Mouse (Mus musculus) limb, embryonic 15.5 days (tissue): ENCODE measurements around the gene Pkp4. TPM values are rescaled to one million over a fixed set of nuclear protein-coding genes. Genes with fewer than 3 reads are reported as not detected.

Experiments used
- ATAC-seq: fragments of 200-750 bp; cut with Nextera tagmentation; 2 replicates; pipeline ENCODE4 v1.8.0; 2017; ENCODE audit warnings: low read depth, moderate TSS enrichment; ENCODE audit not compliant: insufficient number of reproducible peaks, low FRiP score, low TSS enrichment
- H3K27ac ChIP-seq: fragments of 300-500 bp; sonication (generic); 2 replicates; pipeline ENCODE4 v1.5.1; 2015; ENCODE audit warnings: moderate library complexity, mild to moderate bottlenecking, inconsistent platforms
- H3K27me3 ChIP-seq: fragments of 300-500 bp; sonication (generic); 2 replicates; pipeline ENCODE4 v1.6.1; 2015; ENCODE audit warnings: inconsistent platforms
- H3K36me3 ChIP-seq: fragments of 300-500 bp; sonication (generic); 2 replicates; pipeline ENCODE4 v1.6.1; 2015; ENCODE audit warnings: inconsistent platforms
- H3K4me1 ChIP-seq: fragments of 300-500 bp; sonication (generic); 2 replicates; pipeline ENCODE4 v1.6.1; 2015; ENCODE audit warnings: inconsistent platforms
- H3K4me2 ChIP-seq: fragments of 300-500 bp; sonication (generic); 2 replicates; pipeline ENCODE4 v1.6.1; 2015; ENCODE audit warnings: mild to moderate bottlenecking, inconsistent platforms
- H3K4me3 ChIP-seq: fragments of 300-500 bp; sonication (generic); 2 replicates; pipeline ENCODE4 v1.5.1; 2015; ENCODE audit warnings: mild to moderate bottlenecking, inconsistent platforms
- H3K9ac ChIP-seq: fragments of 300-500 bp; sonication (generic); 2 replicates; pipeline ENCODE4 v1.6.1; 2015; ENCODE audit warnings: inconsistent platforms
- H3K9me3 ChIP-seq: fragments of 300-500 bp; sonication (generic); 2 replicates; pipeline ENCODE4 v1.6.1; 2016; ENCODE audit warnings: inconsistent platforms
- WGBS: fragments of 180-500 bp; shearing (Covaris S2); methylation state at CpG from one replicate; pipeline ENCODE4 v1.1.7; 2015; 5-methylcytosine and 5-hydroxymethylcytosine counted together
- polyA plus RNA-seq: library from polyadenylated mRNA; unstranded; fragments of >200 nt; fragmentation: Nextera tagmentation; extraction: Ambion mirVana; gene quantifications from 2 replicates; pipeline ENCODE4 v1.2.1, GENCODE M21; 2015

Pkp4 gene
- polyA plus RNA-seq, 1 experiment from 2014 or later: 23.4 TPM

DNA sequence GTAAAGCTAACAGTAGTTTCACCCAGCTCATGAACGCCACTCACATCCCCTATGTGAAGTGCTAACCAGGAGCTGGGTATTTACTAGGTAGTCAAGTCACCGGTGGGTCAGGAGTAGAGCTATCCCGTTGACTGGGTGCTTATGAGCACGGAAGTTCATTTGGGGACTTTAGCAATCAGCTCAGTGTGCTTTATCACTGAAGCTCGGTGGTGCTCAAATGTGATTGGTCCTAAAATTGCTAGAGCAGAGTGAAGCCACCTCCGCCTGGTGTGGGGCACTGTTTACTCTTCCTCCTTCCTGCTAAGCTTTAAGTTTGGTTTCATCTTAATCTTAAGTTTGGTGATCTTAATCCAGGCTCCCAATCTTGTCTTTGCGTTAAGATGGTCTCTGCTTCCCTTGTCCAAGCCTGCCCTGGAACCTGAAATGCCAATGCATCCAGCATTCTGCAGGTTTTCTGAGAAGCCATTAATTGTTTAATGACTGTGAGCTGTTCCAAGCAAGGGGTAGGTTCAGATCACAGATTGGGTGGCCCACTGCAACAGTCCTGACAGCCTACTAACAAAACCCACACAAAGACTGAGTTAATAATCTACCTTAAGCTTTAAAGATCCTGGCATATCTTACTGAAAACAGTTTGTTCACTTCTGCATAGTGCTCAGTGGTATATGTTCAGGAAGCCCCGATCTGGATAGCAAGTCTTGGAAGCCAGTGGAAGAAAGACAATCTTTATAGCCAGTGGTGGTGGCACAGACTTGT, 67.0 kb downstream of the Pkp4 start:
- Histone ChIP-seq H3K27ac (no peak overlapping the region), H3K4me2 (no peak overlapping the region), H3K4me1 (no peaks in the 10 kb centered on the region), H3K9me3 (no peaks in the 10 kb centered on the region), H3K27me3 (no peaks in the 10 kb centered on the region), H3K36me3 (no peaks in the 10 kb centered on the region), H3K4me3 (no peak overlapping the region), H3K9ac (no peak overlapping the region)
- WGBS: 84% methylated on average over 8 of the region's 8 CpGs
- no peak for ATAC-seq

- H3K9me3 ChIP-seq: no peaks in the 10 kb centered on the region
- H3K27ac ChIP-seq: no peak overlapping the region
- no peaks in the 10 kb centered on the region for H3K27me3 ChIP-seq
- no peak for ATAC-seq
- 88% methylated on average over 11 of the region's 11 CpGs for WGBS
- H3K36me3 ChIP-seq: no peaks in the 10 kb centered on the region
- H3K4me3 ChIP-seq: no peak overlapping the region
- H3K4me2 ChIP-seq: no peak overlapping the region
- no peak overlapping the region for H3K9ac ChIP-seq
- H3K4me1 ChIP-seq: no peaks in the 10 kb centered on the region
These were observed 68.7 kb downstream of the Pkp4 start for GRCm38 (mm10) chr2:59229250-59229895.

DNA sequence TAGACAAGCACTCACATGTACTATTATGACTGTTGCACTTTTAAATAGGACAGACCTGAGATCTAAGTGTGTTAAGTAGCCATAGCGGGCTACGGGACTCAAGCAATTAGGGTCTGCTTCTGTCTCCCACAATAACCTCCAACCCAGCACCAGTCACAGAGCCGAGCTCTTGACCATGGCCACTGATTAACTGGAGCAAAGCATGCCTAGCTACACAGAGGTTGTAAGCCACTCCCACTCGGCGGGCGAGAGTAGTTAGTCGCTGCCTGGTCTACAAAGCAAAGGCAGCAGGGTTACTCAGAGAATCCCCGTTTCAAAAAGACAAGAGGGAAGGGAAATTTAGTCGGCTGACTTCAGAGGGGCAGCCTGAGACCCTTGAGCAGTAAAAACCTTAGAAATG, 70.0 kb downstream of the Pkp4 start:
- H3K4me1 ChIP-seq: no peaks in the 10 kb centered on the region
- no peaks in the 10 kb centered on the region for H3K36me3 ChIP-seq
- no peak overlapping the region for H3K27ac ChIP-seq
- 74% methylated on average over 9 of the region's 9 CpGs for WGBS
- H3K4me2 ChIP-seq: no peak overlapping the region
- H3K4me3 ChIP-seq: no peak overlapping the region
- no peak overlapping the region for H3K9ac ChIP-seq
- no peak for ATAC-seq
- H3K27me3 ChIP-seq: no peaks in the 10 kb centered on the region
- no peaks in the 10 kb centered on the region for H3K9me3 ChIP-seq

- Histone ChIP-seq H3K27me3 (no peaks in the 10 kb centered on the region), H3K4me3 (no peak overlapping the region), H3K9ac (no peak overlapping the region), H3K4me1 (no peaks in the 10 kb centered on the region), H3K27ac (no peak overlapping the region), H3K4me2 (no peak overlapping the region), H3K9me3 (no peaks in the 10 kb centered on the region), H3K36me3 (no peaks in the 10 kb centered on the region)
- 87% methylated on average over 5 of the region's 5 CpGs for WGBS
- ATAC-seq: no peak
These were observed 70.9 kb downstream of the Pkp4 start for GRCm38 (mm10) chr2:59231514-59231913.

DNA sequence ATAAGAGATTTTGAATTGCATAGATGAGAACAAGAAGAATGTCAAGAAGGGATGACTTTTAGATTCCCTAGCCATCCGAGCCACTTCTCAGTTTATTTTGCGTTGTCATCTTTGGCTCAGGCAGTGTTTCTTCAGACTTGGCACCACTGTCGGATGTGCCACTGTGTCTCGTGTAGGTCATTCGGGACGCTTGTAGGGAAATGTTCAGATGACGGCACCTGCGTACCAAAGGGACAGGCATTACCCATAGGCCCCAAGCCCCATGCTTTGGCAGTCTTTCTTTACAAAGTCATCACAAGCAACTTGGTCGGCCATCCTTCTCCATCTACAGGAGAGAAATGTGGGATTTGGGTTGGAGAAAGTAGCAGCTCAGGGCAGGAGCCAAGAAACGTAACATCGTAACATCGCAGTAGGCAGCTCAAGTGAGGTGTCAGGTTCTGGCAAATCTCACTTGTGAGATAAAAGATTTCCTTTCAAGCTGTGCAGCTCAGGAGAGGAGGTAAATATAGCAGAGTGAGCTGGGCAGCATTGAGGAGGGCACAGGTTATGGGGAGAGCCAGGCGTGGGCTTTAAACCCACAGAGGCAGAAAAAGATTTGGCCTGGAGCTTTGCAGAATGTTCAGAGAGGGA, 72.8 kb downstream of the Pkp4 start:
- Histone ChIP-seq H3K9me3 (no peaks in the 10 kb centered on the region), H3K27ac (no peak overlapping the region), H3K4me3 (no peak overlapping the region), H3K9ac (no peak overlapping the region), H3K4me1 (no peaks in the 10 kb centered on the region), H3K36me3 (no peaks in the 10 kb centered on the region), H3K27me3 (no peaks in the 10 kb centered on the region), H3K4me2 (no peak overlapping the region)
- no peak for ATAC-seq
- WGBS: 85% methylated on average over 13 of the region's 13 CpGs

GRCm38 (mm10) chr2:59233936-59234335, 73.3 kb downstream of the Pkp4 start:
- no peak overlapping the region for H3K9ac ChIP-seq
- H3K27ac ChIP-seq: no peak overlapping the region
- H3K4me2 ChIP-seq: no peak overlapping the region
- H3K4me1 ChIP-seq: no peaks in the 10 kb centered on the region
- no peak for ATAC-seq
- 80% methylated on average over 5 of the region's 5 CpGs for WGBS
- H3K9me3 ChIP-seq: no peaks in the 10 kb centered on the region
- no peaks in the 10 kb centered on the region for H3K36me3 ChIP-seq
- H3K27me3 ChIP-seq: no peaks in the 10 kb centered on the region
- H3K4me3 ChIP-seq: no peak overlapping the region

GRCm38 (mm10) chr2:59234537-59234936, 73.9 kb downstream of the Pkp4 start:
- no peak for ATAC-seq
- Histone ChIP-seq H3K27ac (no peak overlapping the region), H3K9me3 (no peaks in the 10 kb centered on the region), H3K27me3 (no peaks in the 10 kb centered on the region), H3K36me3 (no peaks in the 10 kb centered on the region), H3K4me3 (no peak overlapping the region), H3K9ac (no peak overlapping the region), H3K4me1 (no peaks in the 10 kb centered on the region), H3K4me2 (no peak overlapping the region)
- WGBS: 91% methylated on average over 5 of the region's 5 CpGs

DNA sequence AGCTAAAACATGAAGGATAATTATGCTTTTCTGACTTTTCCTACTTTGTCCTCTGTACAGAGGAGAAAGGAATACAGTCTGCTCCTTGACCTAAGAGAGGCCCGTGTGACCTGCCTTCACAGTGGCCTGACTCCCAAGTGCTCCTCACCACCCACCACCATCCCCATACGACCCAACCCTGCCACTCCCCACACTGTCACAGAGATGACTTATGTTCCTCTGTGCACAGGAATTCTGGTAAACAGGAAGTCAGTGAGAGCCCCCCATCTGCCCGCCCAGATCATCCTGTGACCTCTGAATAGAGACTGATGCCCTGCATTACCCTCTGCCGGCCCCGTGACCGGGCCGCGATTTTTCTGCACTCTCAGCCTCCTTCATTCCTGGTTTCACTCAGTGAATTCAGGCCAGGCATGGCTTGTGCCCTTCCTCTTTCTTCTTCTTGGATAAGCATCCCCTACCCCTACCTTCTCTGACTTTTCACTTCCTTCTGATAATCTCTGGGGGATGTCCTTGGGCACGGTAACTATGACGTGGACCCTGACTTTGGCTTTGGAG, 79.3 kb downstream of the Pkp4 start:
- 76% methylated on average over 10 of the region's 10 CpGs for WGBS
- Histone ChIP-seq H3K4me2 (no peak overlapping the region), H3K27me3 (no peaks in the 10 kb centered on the region), H3K36me3 (0 out of 2 replicates have a peak, but pooled peaks cover 3% of the 10 kb centered on the region), H3K4me1 (no peaks in the 10 kb centered on the region), H3K9me3 (no peaks in the 10 kb centered on the region), H3K4me3 (no peak overlapping the region), H3K27ac (no peak overlapping the region), H3K9ac (no peak overlapping the region)
- ATAC-seq: no peak

DNA sequence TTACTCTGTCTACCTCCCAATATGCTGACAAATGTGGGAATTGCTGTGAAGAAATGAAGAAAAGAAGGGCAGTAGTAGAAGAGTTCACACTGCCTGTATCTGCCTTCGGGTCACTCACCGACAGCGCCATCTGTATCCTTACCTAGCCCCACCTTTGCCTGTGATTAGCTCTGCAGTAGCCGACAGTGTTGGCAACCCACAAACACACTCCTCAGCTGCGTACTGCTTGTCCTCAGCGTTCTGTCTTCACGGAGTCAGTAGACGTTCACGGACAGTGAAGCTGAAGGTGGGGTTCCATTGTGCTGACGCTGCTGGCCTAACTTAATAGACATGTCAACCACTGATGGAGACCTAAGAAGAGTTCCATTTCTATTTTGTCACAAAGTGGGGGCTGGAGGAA, 81.5 kb downstream of the Pkp4 start:
- Histone ChIP-seq H3K9me3 (no peaks in the 10 kb centered on the region), H3K36me3 (0 out of 2 replicates have a peak, but pooled peaks cover 3% of the 10 kb centered on the region), H3K4me2 (no peak overlapping the region), H3K9ac (no peak overlapping the region), H3K4me1 (no peaks in the 10 kb centered on the region), H3K4me3 (no peak overlapping the region), H3K27me3 (no peaks in the 10 kb centered on the region), H3K27ac (no peak overlapping the region)
- ATAC-seq: no peak
- WGBS: 91% methylated on average over 10 of the region's 10 CpGs

GRCm38 (mm10) chr2:59244273-59245097, 83.8 kb downstream of the Pkp4 start:
- Histone ChIP-seq H3K9ac (no peak overlapping the region), H3K4me2 (no peak overlapping the region), H3K36me3 (0 out of 2 replicates have a peak, but pooled peaks cover 3% of the 10 kb centered on the region), H3K4me3 (no peak overlapping the region), H3K27me3 (no peaks in the 10 kb centered on the region), H3K9me3 (no peaks in the 10 kb centered on the region), H3K4me1 (no peaks in the 10 kb centered on the region), H3K27ac (no peak overlapping the region)
- no peak for ATAC-seq
- 90% methylated on average over 12 of the region's 12 CpGs for WGBS

- no peak for ATAC-seq
- WGBS: 78% methylated on average over 3 of the region's 3 CpGs
- Histone ChIP-seq H3K27ac (no peak overlapping the region), H3K9me3 (no peaks in the 10 kb centered on the region), H3K4me3 (no peak overlapping the region), H3K9ac (no peak overlapping the region), H3K4me2 (no peak overlapping the region), H3K36me3 (0 out of 2 replicates have a peak, but pooled peaks cover 3% of the 10 kb centered on the region), H3K27me3 (no peaks in the 10 kb centered on the region), H3K4me1 (no peaks in the 10 kb centered on the region)
These were observed 84.4 kb downstream of the Pkp4 start for GRCm38 (mm10) chr2:59245098-59245388.
